9 mouse cellular contexts compared by ENCODE assay signal in genomic region chr1:52098618-52099232, GRCm38 (mm10). TPM values are rescaled to one million over a fixed set of nuclear protein-coding genes. Genes with fewer than 3 reads are reported as not detected.
DNase-seq lines count a peak whose midpoint lies in the region; ATAC-seq and TF ChIP-seq lines count a peak whose summit lies in the region.
"Had no signal": no experiment of that assay in that cellular context is flagged by ENCODE, and none has a peak within 500 bp of the region (broad histone marks: within the 10 kb centered on the region; RNA-seq: fewer than 3 reads in every experiment).

No protein-coding gene starts in this region.

- no peak for DNase-seq in heart, adult 2 months
- no peak for DNase-seq in heart, postnatal 36 days
- peak; percentile 51 for DNase-seq in thymus, adult 2 months
- DNase-seq in thymus, adult 18-20 months = no peak
- peak; percentile 44 to 59 for DNase-seq in layer of hippocampus, postnatal 10 days (ENCODE audit: low spot score in 2 of 2)
- peak; percentile 31 for DNase-seq in neural tube, embryonic 11.5 days (ENCODE audit: low spot score)
- DNase-seq in ovary, postnatal 10 days (ENCODE audit: low spot score) = no peak

- no peaks in the 10 kb centered on the region for H3K79me2 ChIP-seq in heart, adult 2 months (replicated peaks; ENCODE audit: control insufficient read depth, insufficient read depth, low read length)

- no peak for TF ChIP-seq EP300 in heart, adult 2 months (IDR thresholded peaks at IDR 0.05; ENCODE audit: insufficient read depth, low read depth, low read length)

- no peaks in the 10 kb centered on the region for H3K27me3 ChIP-seq in heart, adult 2 months (ENCODE audit: control insufficient read depth, insufficient read depth, low read length)
- H3K27me3 ChIP-seq in thymus, adult 2 months (ENCODE audit: control insufficient read depth, insufficient read depth, low read length) = no peaks in the 10 kb centered on the region
- H3K27me3 ChIP-seq in neural tube, embryonic 11.5 days (ENCODE audit: control insufficient read depth, insufficient read depth, low read length) = no peaks in the 10 kb centered on the region
- H3K27me3 ChIP-seq: midbrain, embryonic 12.5 days had no signal

- no peak for TF ChIP-seq POLR2A in heart, adult 2 months (IDR thresholded peaks at IDR 0.05; ENCODE audit: insufficient read depth, low read depth, low read length)
- no peak for TF ChIP-seq POLR2A in thymus, adult 2 months (IDR thresholded peaks at IDR 0.05; ENCODE audit: control insufficient read depth, extremely low read depth, insufficient read depth, low read length, poor library complexity)

- no peaks in the 10 kb centered on the region for H3K9me3 ChIP-seq in neural tube, embryonic 11.5 days (ENCODE audit: control insufficient read depth, low read length)
- H3K9me3 ChIP-seq: midbrain, embryonic 12.5 days had no signal

- peak; percentile 73 for ATAC-seq in common myeloid progenitor, adult 5-6 weeks (replicated peaks; ENCODE audit: low read depth, poor library complexity, severe bottlenecking)
- no peak for ATAC-seq in neural tube, embryonic 11.5 days (ENCODE audit: insufficient read depth, low FRiP score, low TSS enrichment)

- H3K4me2 ChIP-seq in neural tube, embryonic 11.5 days (ENCODE audit: low read depth) = no peak overlapping the region
- H3K4me2 ChIP-seq: midbrain, embryonic 12.5 days had no signal

- H3K4me3 ChIP-seq in heart, adult 2 months = no peak overlapping the region
- H3K4me3 ChIP-seq in thymus, adult 2 months (ENCODE audit: control insufficient read depth, insufficient read depth, low read length) = no peak overlapping the region
- H3K4me3 ChIP-seq in neural tube, embryonic 11.5 days (ENCODE audit: low read depth, low read length) = no peak overlapping the region
- H3K4me3 ChIP-seq: midbrain, embryonic 12.5 days had no signal

- WGBS in heart, adult 2 months = 73% methylated on average over 3 of the region's 3 CpGs
- 91% methylated on average over 3 of the region's 3 CpGs for WGBS in thymus, adult 2 months
- WGBS in neural tube, embryonic 11.5 days = 74% methylated on average over 3 of the region's 3 CpGs

- no peaks in the 10 kb centered on the region for H3K4me1 ChIP-seq in heart, adult 2 months (ENCODE audit: control insufficient read depth, insufficient read depth, low read length)
- no peaks in the 10 kb centered on the region for H3K4me1 ChIP-seq in thymus, adult 2 months (replicated peaks; ENCODE audit: control insufficient read depth, insufficient read depth, low read length)
- no peaks in the 10 kb centered on the region for H3K4me1 ChIP-seq in neural tube, embryonic 11.5 days (ENCODE audit: control insufficient read depth, insufficient read depth, low read length)
- H3K4me1 ChIP-seq: midbrain, embryonic 12.5 days had no signal

- intact Hi-C loops in heart, adult 2 months (cut with DNase I) = loop anchor here (1.0 to 5.0 kb wide), 3 partner anchors 94 to 456 kb away; no protein-coding TSS in a partner anchor
- intact Hi-C loops in heart, postnatal 36 days (cut with DNase I) = loop anchor here (1.0 kb wide), 1 partner anchor 94 kb away; no protein-coding TSS in a partner anchor

- no peak overlapping the region for H3K9ac ChIP-seq in heart, adult 2 months (ENCODE audit: low read depth, low read length)
- H3K9ac ChIP-seq in neural tube, embryonic 11.5 days (ENCODE audit: low read length) = no peak overlapping the region
- H3K9ac ChIP-seq: midbrain, embryonic 12.5 days had no signal

- peak; percentile 86 for TF ChIP-seq CTCF in heart, adult 2 months (IDR thresholded peaks at IDR 0.05)
- no peak for TF ChIP-seq CTCF in thymus, adult 2 months (IDR thresholded peaks at IDR 0.05; ENCODE audit: borderline replicate concordance, control insufficient read depth, extremely low read depth, insufficient read depth, low read length, poor library complexity)

- H3K36me3 ChIP-seq in heart, adult 2 months (ENCODE audit: control insufficient read depth, insufficient read depth, low read length) = no peaks in the 10 kb centered on the region
- peaks cover 8% of the 10 kb centered on the region; the same call in 1 of the 2 replicates for H3K36me3 ChIP-seq in thymus, adult 2 months (ENCODE audit: control insufficient read depth, insufficient read depth, low read length)
- no peaks in the 10 kb centered on the region for H3K36me3 ChIP-seq in neural tube, embryonic 11.5 days (ENCODE audit: control insufficient read depth, insufficient read depth, low read length)
- H3K36me3 ChIP-seq: midbrain, embryonic 12.5 days had no signal

- H3K27ac ChIP-seq in heart, adult 2 months = no peak overlapping the region
- no peak overlapping the region for H3K27ac ChIP-seq in thymus, adult 2 months (ENCODE audit: control insufficient read depth, insufficient read depth, low read length)
- no peak overlapping the region for H3K27ac ChIP-seq in neural tube, embryonic 11.5 days (ENCODE audit: low read depth, low read length)
- H3K27ac ChIP-seq: midbrain, embryonic 12.5 days had no signal

RNA-seq across cellular contexts. Expression of gene Stat1, which starts 20.5 kb away (rescaled TPM):
- total RNA-seq in heart, adult 2 months (2021) = 10 to 100 TPM; 27.7 to 30.6 TPM
- polyA plus RNA-seq in heart, adult 2 months (2012; rRNA removed) = 24.1 and 29.8 TPM in 2 replicates
- 10 to 100 TPM; 23.3 to 33.3 TPM for total RNA-seq in heart, postnatal 36 days (2021)
- 235 and 255 TPM in 2 replicates for polyA plus RNA-seq in thymus, adult 2 months (2012; rRNA removed)
- 56.1 and 61.3 TPM in 2 replicates for total RNA-seq in common myeloid progenitor, adult 5-6 weeks (2017)
- 10 to 100 TPM; 13.1 to 15.2 TPM for total RNA-seq in layer of hippocampus, postnatal 10 days (2021)
- polyA plus RNA-seq in neural tube, embryonic 11.5 days (2014; fragmentation: Nextera tagmentation; extraction: Ambion mirVana) = 15.7 and 15.8 TPM in 2 replicates

Comparison
In these comparisons a context has a peak if more than half of its experiments do, and no peak if none do; other contexts are left out.
1. DNase-seq: peak in thymus, adult 2 months (single experiment), layer of hippocampus, postnatal 10 days (2 of 2) and neural tube, embryonic 11.5 days (single experiment); none in heart, adult 2 months (0 of 2), heart, postnatal 36 days (0 of 2), thymus, adult 18-20 months (0 of 2) and ovary, postnatal 10 days (single experiment).